Comparison of ENCODE assay signal across 12 mouse cellular contexts in the genomic region with DNA sequence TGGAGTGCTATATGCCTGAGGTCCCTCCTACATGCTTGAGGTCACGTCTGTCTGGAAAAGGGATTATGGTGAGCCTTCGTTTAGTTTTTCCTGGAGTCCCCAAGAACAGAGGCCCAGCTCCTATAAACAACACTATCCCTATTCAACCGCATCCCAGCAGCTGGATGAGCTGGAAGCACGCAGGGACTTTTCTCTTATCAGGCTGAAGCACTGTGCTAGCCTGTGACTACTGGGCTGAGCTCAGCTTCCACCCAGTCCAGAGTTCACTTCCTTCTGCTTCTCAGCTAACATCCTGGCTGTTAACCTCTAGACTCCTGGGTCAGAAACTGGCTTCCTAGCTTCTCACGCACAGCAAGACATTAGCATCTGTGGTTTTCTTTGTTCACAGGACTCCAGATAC. TPM values are rescaled to one million over a fixed set of nuclear protein-coding genes. Genes with fewer than 3 reads are reported as not detected.
DNase-seq lines count a peak whose midpoint lies in the region; ATAC-seq and TF ChIP-seq lines count a peak whose summit lies in the region.
"Had no signal": no experiment of that assay in that cellular context is flagged by ENCODE, and none has a peak within 500 bp of the region (broad histone marks: within the 10 kb centered on the region; RNA-seq: fewer than 3 reads in every experiment).

No protein-coding gene starts in this region.

- H3K36me3 ChIP-seq in midbrain, postnatal 0 days (ENCODE audit: insufficient read depth, low read length), result peaks cover 19% of the 10 kb centered on the region; the same call in 1 of the 2 replicates
- no peaks in the 10 kb centered on the region for H3K36me3 ChIP-seq in midbrain, embryonic 13.5 days
- no peaks in the 10 kb centered on the region for H3K36me3 ChIP-seq in liver, embryonic 12.5 days
- H3K36me3 ChIP-seq in thymus, adult 2 months (ENCODE audit: control insufficient read depth, insufficient read depth, low read length), result peaks cover 40% of the 10 kb centered on the region
- no peaks in the 10 kb centered on the region for H3K36me3 ChIP-seq in lung, postnatal 0 days (ENCODE audit: insufficient read depth, low read length)

- H3K27ac ChIP-seq in midbrain, postnatal 0 days (ENCODE audit: low read depth, low read length), result no peak overlapping the region
- H3K27ac ChIP-seq in midbrain, embryonic 13.5 days, result no peak overlapping the region
- H3K27ac ChIP-seq in liver, embryonic 12.5 days, result 0 out of 2 replicates have a peak overlapping the region, but pooled peaks have one; percentile 22
- H3K27ac ChIP-seq in thymus, adult 2 months (ENCODE audit: control insufficient read depth, insufficient read depth, low read length), result no peak overlapping the region
- H3K27ac ChIP-seq in lung, postnatal 0 days (ENCODE audit: low read length), result no peak overlapping the region

- TF ChIP-seq POLR2A in thymus, adult 2 months (IDR thresholded peaks at IDR 0.05; ENCODE audit: control insufficient read depth, extremely low read depth, insufficient read depth, low read length, poor library complexity), result no peak

- no peak for DNase-seq in midbrain, postnatal 0 days (ENCODE audit: low spot score)
- peak; percentile 60 to 64 for DNase-seq in kidney, adult 8-10 months
- DNase-seq in thymus, adult 2 months, result no peak
- DNase-seq in testis, postnatal 14 days (ENCODE audit: low spot score), result no peak
- no peak for DNase-seq in lung, postnatal 0 days (ENCODE audit: low spot score)
- DNase-seq: embryo, embryonic 11 days had no signal

- 0 out of 2 replicates have a peak overlapping the region, but pooled peaks have one; percentile 13 for H3K9ac ChIP-seq in midbrain, postnatal 0 days (replicated peaks; ENCODE audit: low read length, poor library complexity, severe bottlenecking)
- H3K9ac ChIP-seq in midbrain, embryonic 13.5 days (replicated peaks), result no peak overlapping the region
- no peak overlapping the region for H3K9ac ChIP-seq in liver, embryonic 12.5 days
- no peak overlapping the region for H3K9ac ChIP-seq in lung, postnatal 0 days (replicated peaks; ENCODE audit: low read depth)
- H3K9ac ChIP-seq: heart, embryonic 12.5 days had no signal

- no peaks in the 10 kb centered on the region for H3K27me3 ChIP-seq in midbrain, postnatal 0 days (ENCODE audit: insufficient read depth, low read length)
- peaks cover 5% of the 10 kb centered on the region for H3K27me3 ChIP-seq in midbrain, embryonic 13.5 days
- no peaks in the 10 kb centered on the region for H3K27me3 ChIP-seq in liver, embryonic 12.5 days (replicated peaks)
- no peaks in the 10 kb centered on the region for H3K27me3 ChIP-seq in thymus, adult 2 months (ENCODE audit: control insufficient read depth, insufficient read depth, low read length)
- no peaks in the 10 kb centered on the region for H3K27me3 ChIP-seq in lung, postnatal 0 days (replicated peaks; ENCODE audit: insufficient read depth, low read length)
- H3K27me3 ChIP-seq: heart, embryonic 12.5 days had no signal

- ATAC-seq in midbrain, postnatal 0 days (ENCODE audit: low FRiP score), result no peak
- no peak for ATAC-seq in midbrain, embryonic 13.5 days
- ATAC-seq in liver, embryonic 12.5 days, result peak; percentile 43; the same call in 1 of the 2 replicates
- no peak for ATAC-seq in lung, postnatal 0 days
- ATAC-seq: forebrain, embryonic 16.5 days had no signal

- TF ChIP-seq CTCF in midbrain, postnatal 0 days (IDR thresholded peaks at IDR 0.05), result no peak
- no peak for TF ChIP-seq CTCF in thymus, adult 2 months (IDR thresholded peaks at IDR 0.05; ENCODE audit: borderline replicate concordance, control insufficient read depth, extremely low read depth, insufficient read depth, low read length, poor library complexity)
- TF ChIP-seq CTCF in lung, postnatal 0 days (IDR thresholded peaks at IDR 0.05), result no peak

- no peaks in the 10 kb centered on the region for H3K9me3 ChIP-seq in midbrain, postnatal 0 days (ENCODE audit: low read length)
- H3K9me3 ChIP-seq in midbrain, embryonic 13.5 days, result no peaks in the 10 kb centered on the region
- H3K9me3 ChIP-seq in liver, embryonic 12.5 days (replicated peaks), result no peaks in the 10 kb centered on the region
- H3K9me3 ChIP-seq in lung, postnatal 0 days (ENCODE audit: low read length), result no peaks in the 10 kb centered on the region
- H3K9me3 ChIP-seq: heart, embryonic 12.5 days had no signal

- H3K4me2 ChIP-seq in midbrain, postnatal 0 days (ENCODE audit: low read depth, low read length, poor library complexity, severe bottlenecking), result no peak overlapping the region
- no peak overlapping the region for H3K4me2 ChIP-seq in midbrain, embryonic 13.5 days (replicated peaks)
- no peak overlapping the region for H3K4me2 ChIP-seq in liver, embryonic 12.5 days
- no peak overlapping the region for H3K4me2 ChIP-seq in lung, postnatal 0 days (replicated peaks; ENCODE audit: low read depth, low read length)
- H3K4me2 ChIP-seq: heart, embryonic 12.5 days had no signal

- H3K4me3 ChIP-seq in midbrain, postnatal 0 days (ENCODE audit: low read depth, low read length), result no peak overlapping the region
- no peak overlapping the region for H3K4me3 ChIP-seq in midbrain, embryonic 13.5 days (replicated peaks)
- no peak overlapping the region for H3K4me3 ChIP-seq in liver, embryonic 12.5 days
- H3K4me3 ChIP-seq in thymus, adult 2 months (ENCODE audit: control insufficient read depth, insufficient read depth, low read length), result no peak overlapping the region
- no peak overlapping the region for H3K4me3 ChIP-seq in lung, postnatal 0 days (ENCODE audit: low read depth, low read length)
- H3K4me3 ChIP-seq: heart, embryonic 12.5 days had no signal

- TF ChIP-seq EP300 in lung, postnatal 0 days (IDR thresholded peaks at IDR 0.05), result no peak

- no peaks in the 10 kb centered on the region for H3K4me1 ChIP-seq in midbrain, postnatal 0 days (ENCODE audit: insufficient read depth, low read length)
- H3K4me1 ChIP-seq in midbrain, embryonic 13.5 days (replicated peaks), result no peaks in the 10 kb centered on the region
- peaks cover 26% of the 10 kb centered on the region for H3K4me1 ChIP-seq in liver, embryonic 12.5 days
- peaks cover 33% of the 10 kb centered on the region for H3K4me1 ChIP-seq in thymus, adult 2 months (replicated peaks; ENCODE audit: control insufficient read depth, insufficient read depth, low read length)
- H3K4me1 ChIP-seq in lung, postnatal 0 days (ENCODE audit: insufficient read depth, low read depth, low read length), result peaks cover 12% of the 10 kb centered on the region

- WGBS in midbrain, postnatal 0 days, result 53% methylated on average over 5 of the region's 5 CpGs
- WGBS in midbrain, embryonic 13.5 days, result 57% methylated on average over 5 of the region's 5 CpGs
- WGBS in liver, embryonic 12.5 days (ENCODE audit: insufficient replicate concordance), result 25% methylated on average over 5 of the region's 5 CpGs
- WGBS in thymus, adult 2 months, result 77% methylated on average over 5 of the region's 5 CpGs
- 40% methylated on average over 5 of the region's 5 CpGs for WGBS in lung, postnatal 0 days

RNA-seq across cellular contexts. Expression of a gene that starts 5.6 kb away (rescaled TPM):
- 0.52 TPM in 1 of 2 replicates, not detected in the other for total RNA-seq in midbrain, postnatal 0 days (2014; rRNA removed)
- polyA plus RNA-seq in midbrain, postnatal 0 days (2015; fragmentation: Nextera tagmentation; extraction: Ambion mirVana), result 1.2 and 2.0 TPM in 2 replicates
- polyA plus RNA-seq in midbrain, embryonic 13.5 days (2015; fragmentation: Nextera tagmentation; extraction: Ambion mirVana), result 0.92 and 2.0 TPM in 2 replicates
- polyA plus RNA-seq in liver, embryonic 12.5 days (2016; fragmentation: Nextera tagmentation; extraction: Ambion mirVana), result 3.0 and 3.9 TPM in 2 replicates
- polyA plus RNA-seq in thymus, adult 2 months (2012; rRNA removed), result 3.6 and 3.7 TPM in 2 replicates
- 123 and 134 TPM in 2 replicates for polyA plus RNA-seq in lung, postnatal 0 days (2015; fragmentation: Nextera tagmentation; extraction: Ambion mirVana)
- total RNA-seq: left cerebral cortex, postnatal 25 days had no signal

RNA-seq across cellular contexts. Expression of a gene that starts 15.7 kb away (rescaled TPM):
- total RNA-seq in midbrain, postnatal 0 days (2014; rRNA removed), result 121 and 127 TPM in 2 replicates
- polyA plus RNA-seq in midbrain, postnatal 0 days (2015; fragmentation: Nextera tagmentation; extraction: Ambion mirVana), result 122 and 140 TPM in 2 replicates
- 77.0 and 80.8 TPM in 2 replicates for polyA plus RNA-seq in midbrain, embryonic 13.5 days (2015; fragmentation: Nextera tagmentation; extraction: Ambion mirVana)
- polyA plus RNA-seq in liver, embryonic 12.5 days (2016; fragmentation: Nextera tagmentation; extraction: Ambion mirVana), result 59.2 and 64.3 TPM in 2 replicates
- 143 and 146 TPM in 2 replicates for polyA plus RNA-seq in thymus, adult 2 months (2012; rRNA removed)
- 93.9 and 96.2 TPM in 2 replicates for polyA plus RNA-seq in lung, postnatal 0 days (2015; fragmentation: Nextera tagmentation; extraction: Ambion mirVana)

RNA-seq across cellular contexts. Expression of a gene that starts 21.5 kb away (rescaled TPM):
- 1.7 and 1.8 TPM in 2 replicates for total RNA-seq in midbrain, postnatal 0 days (2014; rRNA removed)
- 2.2 and 2.4 TPM in 2 replicates for polyA plus RNA-seq in midbrain, postnatal 0 days (2015; fragmentation: Nextera tagmentation; extraction: Ambion mirVana)
- polyA plus RNA-seq in midbrain, embryonic 13.5 days (2015; fragmentation: Nextera tagmentation; extraction: Ambion mirVana), result 0.17 and 0.30 TPM in 2 replicates
- polyA plus RNA-seq in liver, embryonic 12.5 days (2016; fragmentation: Nextera tagmentation; extraction: Ambion mirVana), result 2.9 and 3.1 TPM in 2 replicates
- 34.7 and 37.5 TPM in 2 replicates for polyA plus RNA-seq in thymus, adult 2 months (2012; rRNA removed)
- 2.2 and 2.4 TPM in 2 replicates for polyA plus RNA-seq in lung, postnatal 0 days (2015; fragmentation: Nextera tagmentation; extraction: Ambion mirVana)

RNA-seq across cellular contexts. Expression of a gene that starts 27.9 kb away (rescaled TPM):
- total RNA-seq in midbrain, postnatal 0 days (2014; rRNA removed), result 46.6 and 47.7 TPM in 2 replicates
- polyA plus RNA-seq in midbrain, postnatal 0 days (2015; fragmentation: Nextera tagmentation; extraction: Ambion mirVana), result 148 and 153 TPM in 2 replicates
- polyA plus RNA-seq in midbrain, embryonic 13.5 days (2015; fragmentation: Nextera tagmentation; extraction: Ambion mirVana), result 26.1 and 28.7 TPM in 2 replicates
- 25.9 and 28.4 TPM in 2 replicates for polyA plus RNA-seq in liver, embryonic 12.5 days (2016; fragmentation: Nextera tagmentation; extraction: Ambion mirVana)
- 426 and 460 TPM in 2 replicates for polyA plus RNA-seq in thymus, adult 2 months (2012; rRNA removed)
- polyA plus RNA-seq in lung, postnatal 0 days (2015; fragmentation: Nextera tagmentation; extraction: Ambion mirVana), result 429 and 453 TPM in 2 replicates

RNA-seq across cellular contexts. Expression of a gene that starts 35.3 kb away (rescaled TPM):
- 1.3 TPM in 2 replicates for total RNA-seq in midbrain, postnatal 0 days (2014; rRNA removed)
- polyA plus RNA-seq in midbrain, postnatal 0 days (2015; fragmentation: Nextera tagmentation; extraction: Ambion mirVana), result 1.4 and 1.7 TPM in 2 replicates
- polyA plus RNA-seq in midbrain, embryonic 13.5 days (2015; fragmentation: Nextera tagmentation; extraction: Ambion mirVana), result 7.9 and 8.1 TPM in 2 replicates
- polyA plus RNA-seq in liver, embryonic 12.5 days (2016; fragmentation: Nextera tagmentation; extraction: Ambion mirVana), result 4.6 and 5.1 TPM in 2 replicates
- polyA plus RNA-seq in thymus, adult 2 months (2012; rRNA removed), result 5.4 and 5.8 TPM in 2 replicates
- 222 and 246 TPM in 2 replicates for polyA plus RNA-seq in lung, postnatal 0 days (2015; fragmentation: Nextera tagmentation; extraction: Ambion mirVana)
- total RNA-seq: megakaryocyte, adult 5-6 weeks had no signal

Comparison
In these comparisons a context has a peak if more than half of its experiments do, and no peak if none do; other contexts are left out.
1. DNase-seq: peak in kidney, adult 8-10 months (2 of 2); none in midbrain, postnatal 0 days (single experiment), thymus, adult 2 months (single experiment), testis, postnatal 14 days (single experiment) and lung, postnatal 0 days (single experiment).
2. RNA of a gene that starts 5.6 kb away (polyA plus RNA-seq): 123 to 134 TPM in lung, postnatal 0 days; 3.0 to 3.9 TPM in liver, embryonic 12.5 days, 3.6 to 3.7 TPM in thymus, adult 2 months, 1.2 to 2.0 TPM in midbrain, postnatal 0 days and 0.92 to 2.0 TPM in midbrain, embryonic 13.5 days; every median in the first group is over 10 times any median in the second.